Mouse (Mus musculus) T-helper 17 cell (primary cell): ENCODE measurements around the gene 1700057G04Rik.

Source experiments
- in situ Hi-C, 2 experiments: fragments of 300-600 bp; cut with MboI, MseI; formaldehyde crosslinking; loops; 1 replicate in 1 of 2; 2 replicates in 1 of 2; pipeline ENCODE4 v1.15.1; 2025; ENCODE audit warnings: high pct_unique_total_duplicates in 2 of 2

1700057G04Rik gene

GRCm38 (mm10) chr9:92309077-92309476 is at the start of gene 1700057G04Rik:
TSS of gene 1700057G04Rik (plus strand) at chr9:92309377.
- in situ Hi-C loops = loop anchor here in 1 of 2 experiments (10.0 kb wide), 1 partner anchor 1934 kb away; no protein-coding TSS in a partner anchor

- in situ Hi-C loops = no loop called here
Observed at GRCm38 (mm10) chr9:92260481-92261159, 48.6 kb upstream of the 1700057G04Rik start.

- in situ Hi-C loops = no loop called here
Observed at GRCm38 (mm10) chr9:92265719-92266118, 43.5 kb upstream of the 1700057G04Rik start.

- in situ Hi-C loops = no loop called here
Observed at GRCm38 (mm10) chr9:92266558-92267171, 42.5 kb upstream of the 1700057G04Rik start.

- in situ Hi-C loops = no loop called here
Observed at GRCm38 (mm10) chr9:92267732-92268131, 41.4 kb upstream of the 1700057G04Rik start.

GRCm38 (mm10) chr9:92269829-92270404 is 39.3 kb upstream of the 1700057G04Rik start:
- in situ Hi-C loops = no loop called here

GRCm38 (mm10) chr9:92270927-92271326 is 38.2 kb upstream of the 1700057G04Rik start:
- in situ Hi-C loops = no loop called here

- in situ Hi-C loops = no loop called here
Observed at GRCm38 (mm10) chr9:92272650-92273049, 36.5 kb upstream of the 1700057G04Rik start.

GRCm38 (mm10) chr9:92273271-92273670 is 35.9 kb upstream of the 1700057G04Rik start:
- in situ Hi-C loops = no loop called here

- in situ Hi-C loops = no loop called here
Observed at GRCm38 (mm10) chr9:92273956-92274762, 35.0 kb upstream of the 1700057G04Rik start.

GRCm38 (mm10) chr9:92275486-92276207 is 33.5 kb upstream of the 1700057G04Rik start, which contains the start of gene Plscr2:
TSS of gene Plscr2 (plus strand) at chr9:92275602.
- in situ Hi-C loops = no loop called here

- in situ Hi-C loops = no loop called here
Observed at GRCm38 (mm10) chr9:92276360-92276759, 32.8 kb upstream of the 1700057G04Rik start.

- in situ Hi-C loops = no loop called here
Observed at GRCm38 (mm10) chr9:92280048-92280447, 29.1 kb upstream of the 1700057G04Rik start.

- in situ Hi-C loops = no loop called here
Observed at GRCm38 (mm10) chr9:92282563-92283171, 26.5 kb upstream of the 1700057G04Rik start.

GRCm38 (mm10) chr9:92289675-92290074 is 19.5 kb upstream of the 1700057G04Rik start:
- in situ Hi-C loops = no loop called here

GRCm38 (mm10) chr9:92292169-92292568 is 17.0 kb upstream of the 1700057G04Rik start:
- in situ Hi-C loops = no loop called here

GRCm38 (mm10) chr9:92292922-92293321 is 16.3 kb upstream of the 1700057G04Rik start:
- in situ Hi-C loops = no loop called here

- in situ Hi-C loops = no loop called here
Observed at GRCm38 (mm10) chr9:92293560-92294548, 15.3 kb upstream of the 1700057G04Rik start.

GRCm38 (mm10) chr9:92298288-92298687 is 10.9 kb upstream of the 1700057G04Rik start:
- in situ Hi-C loops = no loop called here
